Mouse (Mus musculus) urinary bladder, postnatal 4 days (tissue): Measurements from ENCODE around the gene Rps6kl1.
"Not testable (repeated sequence)": the region's sequence is repeated elsewhere in the genome, so short reads cannot be mapped to it uniquely, and the experiment has no call there.

ENCODE experiments used
- DNase-seq, 2 experiments: peaks; one replicate each; pipeline ENCODE4 v3.0.0; 2021 to 2022; ENCODE audit warnings: low spot score in 2 of 2

Gene Rps6kl1

GRCm38 (mm10) chr12:85175926-85176845 lies 25.1 kb upstream of the Rps6kl1 start:
- no peak for DNase-seq

- DNase-seq, result no peak
These were observed 24.1 kb upstream of the Rps6kl1 start for GRCm38 (mm10) chr12:85175087-85175675.

- DNase-seq, result no peak
These were observed 23.0 kb upstream of the Rps6kl1 start for GRCm38 (mm10) chr12:85174016-85174415.

GRCm38 (mm10) chr12:85170948-85171307 lies 19.9 kb upstream of the Rps6kl1 start:
- no peak for DNase-seq

GRCm38 (mm10) chr12:85170284-85170947 lies 19.4 kb upstream of the Rps6kl1 start:
- no peak for DNase-seq

- no peak for DNase-seq
These were observed 18.8 kb upstream of the Rps6kl1 start for GRCm38 (mm10) chr12:85169877-85170276.

GRCm38 (mm10) chr12:85169117-85169858 lies 18.2 kb upstream of the Rps6kl1 start:
- DNase-seq, result peak; percentile 78 to 90

- no peak for DNase-seq
These were observed 15.6 kb upstream of the Rps6kl1 start for GRCm38 (mm10) chr12:85166631-85167030.

- no peak for DNase-seq
These were observed 13.9 kb upstream of the Rps6kl1 start for GRCm38 (mm10) chr12:85164996-85165395.

- no peak for DNase-seq
These were observed 8.5 kb upstream of the Rps6kl1 start for GRCm38 (mm10) chr12:85159592-85159991.

GRCm38 (mm10) chr12:85158801-85159200 lies 7.7 kb upstream of the Rps6kl1 start:
- no peak for DNase-seq

- DNase-seq, result no peak
These were observed 6.9 kb upstream of the Rps6kl1 start for GRCm38 (mm10) chr12:85157797-85158460.

GRCm38 (mm10) chr12:85156324-85156723 lies 5.3 kb upstream of the Rps6kl1 start:
- DNase-seq, result no peak

GRCm38 (mm10) chr12:85153011-85153410 lies 1.9 kb upstream of the Rps6kl1 start:
- no peak for DNase-seq

GRCm38 (mm10) chr12:85150321-85151001 lies 603 bp downstream of the Rps6kl1 start:
- DNase-seq, result no peak

GRCm38 (mm10) chr12:85146881-85147280 lies 4.2 kb downstream of the Rps6kl1 start:
- no peak for DNase-seq

- DNase-seq, result no peak
These were observed 4.7 kb downstream of the Rps6kl1 start for GRCm38 (mm10) chr12:85146355-85146754.

GRCm38 (mm10) chr12:85145630-85146029 lies 5.4 kb downstream of the Rps6kl1 start:
- no peak for DNase-seq

GRCm38 (mm10) chr12:85144821-85145220 lies 6.2 kb downstream of the Rps6kl1 start:
- no peak for DNase-seq

- DNase-seq, result not testable (repeated sequence)
These were observed 6.8 kb downstream of the Rps6kl1 start for GRCm38 (mm10) chr12:85144276-85144675.

- DNase-seq, result peak; percentile 74 to 90
These were observed 8.3 kb downstream of the Rps6kl1 start for GRCm38 (mm10) chr12:85142803-85143202.
